Mouse (Mus musculus): ENCODE results near the gene Dhx37.

GRCm38 (mm10) chr5:125425698-125426276, 8.1 kb downstream of the Dhx37 start:
- TF ChIP-seq CTCF (IDR thresholded peaks at IDR 0.05) (no peak), POLR2A (IDR thresholded peaks at IDR 0.05; ENCODE audit: insufficient read depth, low read depth, low read length) (no peak)
